Mouse (Mus musculus) layer of hippocampus, adult 9-10 months (tissue): Measurements from ENCODE around the gene Smarcd3.
"Not testable (repeated sequence)": the region's sequence is repeated elsewhere in the genome, so short reads cannot be mapped to it uniquely, and the experiment has no call there.

Source experiments
- DNase-seq: peaks from one replicate; pipeline ENCODE4 v3.0.0; 2022; ENCODE audit warnings: low spot score

Gene Smarcd3

GRCm38 (mm10) chr5:24555335-24555734 lies 68.9 kb downstream of the Smarcd3 start:
- DNase-seq = not testable (repeated sequence)

DNA sequence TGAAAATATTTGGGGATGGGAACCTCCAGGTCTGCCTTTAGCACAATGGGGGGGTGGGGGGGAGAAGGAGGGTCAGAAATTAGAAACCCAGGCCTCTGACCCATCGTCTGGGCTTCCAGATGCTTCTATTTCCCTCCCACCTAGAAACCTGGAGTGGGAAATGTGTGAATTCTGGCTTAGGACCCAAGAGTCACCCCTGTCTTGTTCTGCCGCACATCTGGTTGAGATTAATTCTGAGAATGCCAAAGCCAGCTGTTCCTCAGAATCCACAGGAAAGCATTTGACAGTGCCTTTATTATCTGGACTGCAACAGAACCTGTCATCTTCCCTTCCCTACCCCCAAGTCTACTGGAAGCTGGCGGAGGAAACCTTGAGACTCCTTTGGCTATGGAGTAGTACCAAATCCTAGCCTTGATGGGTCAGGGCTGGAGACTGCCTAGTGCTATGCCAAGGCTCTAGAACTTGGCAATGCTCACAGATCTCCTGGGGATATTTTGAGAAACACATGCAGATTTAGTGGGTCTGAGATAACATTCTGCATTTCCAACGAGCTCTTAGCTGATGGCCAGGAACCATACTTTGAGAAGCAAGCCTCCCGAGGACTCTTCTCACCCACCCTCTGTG lies 70.5 kb downstream of the Smarcd3 start:
- DNase-seq = no peak

DNA sequence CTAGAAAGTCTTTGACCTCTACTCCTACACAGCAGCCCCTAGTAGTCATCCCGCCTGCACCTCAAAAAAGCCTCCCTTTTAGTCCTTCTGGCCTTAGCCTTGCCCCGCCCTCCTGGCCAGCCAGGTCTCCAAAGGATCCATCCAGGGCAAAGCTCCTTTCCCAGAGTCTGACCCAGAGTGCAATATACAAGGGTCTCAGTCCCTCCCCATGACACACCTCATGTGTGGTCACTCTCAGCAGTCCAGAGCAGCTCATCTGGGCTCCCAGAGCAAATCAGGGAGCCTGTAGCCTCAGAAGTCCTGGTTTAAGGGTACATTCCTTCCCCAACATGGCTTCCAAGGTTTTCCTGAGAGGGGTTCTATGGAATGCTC lies 72.9 kb downstream of the Smarcd3 start:
- DNase-seq = no peak

DNA sequence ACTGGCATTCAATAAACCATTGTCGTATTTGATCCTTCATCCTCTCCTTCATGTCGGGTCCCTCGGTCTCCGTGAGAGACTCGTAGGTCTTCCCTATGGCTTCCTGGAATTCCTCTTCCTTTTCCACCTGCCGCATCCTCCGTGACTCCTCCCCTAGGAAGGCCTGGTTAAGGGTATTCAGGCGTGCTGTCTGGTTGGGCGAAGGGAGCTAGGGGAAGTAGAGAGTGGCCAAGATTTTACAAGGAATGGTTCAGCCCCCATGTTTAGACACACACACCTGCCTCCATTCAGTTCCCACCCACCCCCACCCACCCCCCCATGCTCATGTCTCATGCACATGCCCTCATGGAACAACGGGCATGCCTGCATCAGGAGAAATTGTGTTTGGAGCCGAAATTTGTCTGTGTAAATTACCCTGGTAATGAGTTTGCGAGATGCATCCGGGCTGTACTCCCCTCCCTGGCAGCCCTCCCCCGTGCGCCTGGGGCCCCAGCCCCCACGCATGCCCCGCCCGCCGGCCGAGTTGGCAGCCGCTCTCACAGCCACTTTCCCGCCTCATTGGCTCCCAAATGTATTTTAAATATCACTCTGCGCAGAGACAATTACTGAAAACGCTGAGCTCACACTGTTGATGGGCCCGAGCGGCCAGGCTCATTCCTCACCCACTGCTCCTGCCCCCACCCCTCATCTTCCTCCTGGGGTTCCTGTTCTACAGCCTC lies 73.5 kb downstream of the Smarcd3 start:
- DNase-seq = no peak

GRCm38 (mm10) chr5:24542643-24543042 lies 81.6 kb downstream of the Smarcd3 start:
- DNase-seq = no peak

DNA sequence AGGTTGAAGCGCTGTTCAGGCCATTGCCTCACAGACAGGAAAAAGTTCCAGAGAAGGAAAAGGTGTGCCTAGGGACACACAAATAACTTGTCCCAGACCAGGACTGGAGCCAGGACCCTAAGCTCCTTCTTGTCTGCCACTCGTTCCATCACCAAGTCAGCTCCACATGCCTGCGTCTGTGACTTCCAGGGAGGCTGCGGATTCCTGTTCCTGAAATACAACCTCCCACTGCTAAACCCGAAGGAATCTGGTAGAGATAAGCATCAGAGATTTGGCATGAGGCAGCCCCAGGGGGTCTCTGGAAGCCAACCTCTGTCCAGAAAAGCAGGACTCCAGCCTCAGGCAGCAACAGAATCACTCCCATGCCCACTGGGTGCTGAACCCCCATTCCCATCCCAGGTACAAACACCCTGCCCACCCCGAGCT lies 83.1 kb downstream of the Smarcd3 start:
- DNase-seq = no peak
